Mouse (Mus musculus) kidney, postnatal 10 days (tissue): ENCODE data around the gene Exosc6.
"Not testable (repeated sequence)": the region's sequence is repeated elsewhere in the genome, so short reads cannot be mapped to it uniquely, and the experiment has no call there.

ENCODE experiments used
- DNase-seq: peaks from one replicate; pipeline ENCODE4 v3.0.0; 2021; ENCODE audit warnings: mixed read lengths

Gene Exosc6

DNA sequence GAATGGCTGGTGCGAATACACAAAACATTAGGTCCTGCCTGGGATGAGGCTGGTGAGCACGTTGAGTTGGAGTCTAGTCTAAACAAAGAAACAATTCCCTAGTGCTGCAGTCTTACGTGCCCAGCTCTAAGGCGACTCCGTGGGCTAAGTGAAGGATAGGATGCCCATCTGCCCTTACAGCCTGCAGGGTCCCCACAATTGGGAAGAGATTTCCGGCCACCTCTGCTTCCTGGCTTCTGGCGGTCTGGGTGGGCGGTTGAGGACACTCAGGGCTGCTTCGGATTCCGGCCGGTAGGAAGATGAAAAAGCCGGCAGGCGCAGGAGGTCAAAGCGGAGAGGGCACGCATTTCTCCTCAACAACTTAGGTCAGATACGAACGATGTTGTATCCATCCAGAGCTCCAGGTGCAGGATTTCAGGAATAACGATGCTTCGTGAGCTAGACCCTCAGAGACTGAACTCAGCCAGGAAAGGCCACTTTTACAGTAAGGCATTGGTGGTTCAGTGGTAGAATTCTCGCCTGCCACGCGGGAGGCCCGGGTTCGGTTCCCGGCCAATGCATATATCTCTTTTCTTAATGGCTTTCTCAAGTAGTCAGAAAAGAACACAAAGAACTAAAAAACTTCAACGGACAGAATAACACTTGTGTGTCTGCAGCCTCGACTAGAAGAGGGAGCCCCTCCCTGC, 6.1 kb downstream of the Exosc6 start:
- peak; percentile 91 for DNase-seq

DNA sequence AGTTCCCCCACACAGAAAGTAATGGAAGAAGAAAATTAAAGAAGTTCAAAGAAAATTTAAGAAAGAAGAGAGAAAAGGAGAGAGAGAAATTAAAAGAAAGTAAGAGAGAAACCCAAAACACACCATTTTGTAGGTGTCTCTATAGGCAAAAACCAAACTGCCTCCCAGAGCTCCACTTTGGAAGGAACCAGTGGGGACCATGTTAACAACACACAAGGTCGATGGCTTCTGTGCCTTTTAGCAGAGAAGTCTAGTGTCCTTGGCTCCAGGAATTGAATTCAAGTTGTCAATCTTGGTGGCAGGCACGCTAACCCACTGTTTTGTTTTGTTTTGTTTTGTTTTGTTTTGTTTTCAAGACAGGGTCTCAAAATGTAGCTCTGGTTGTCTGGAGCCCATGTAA, 6.8 kb downstream of the Exosc6 start:
- DNase-seq = no peak

DNA sequence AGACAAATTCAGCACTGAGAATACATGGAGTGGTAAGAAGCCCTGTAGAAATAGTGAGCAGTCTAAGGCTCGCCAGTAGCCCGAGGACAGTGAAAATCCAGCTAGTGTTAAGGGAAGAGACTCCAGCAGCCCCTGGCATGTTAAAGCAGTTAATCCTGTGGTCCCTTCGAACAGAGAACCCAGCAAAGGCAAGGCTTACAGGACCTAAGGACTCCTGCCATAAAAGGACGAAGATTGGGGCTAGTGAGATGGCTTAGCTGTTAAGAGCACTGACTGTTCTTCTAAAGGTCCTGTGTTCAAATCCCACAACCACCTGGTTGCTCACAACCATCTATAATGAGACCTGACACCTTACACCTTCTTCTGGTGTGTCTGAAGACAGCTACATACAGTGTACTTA, 10.2 kb downstream of the Exosc6 start:
- DNase-seq = no peak

DNA sequence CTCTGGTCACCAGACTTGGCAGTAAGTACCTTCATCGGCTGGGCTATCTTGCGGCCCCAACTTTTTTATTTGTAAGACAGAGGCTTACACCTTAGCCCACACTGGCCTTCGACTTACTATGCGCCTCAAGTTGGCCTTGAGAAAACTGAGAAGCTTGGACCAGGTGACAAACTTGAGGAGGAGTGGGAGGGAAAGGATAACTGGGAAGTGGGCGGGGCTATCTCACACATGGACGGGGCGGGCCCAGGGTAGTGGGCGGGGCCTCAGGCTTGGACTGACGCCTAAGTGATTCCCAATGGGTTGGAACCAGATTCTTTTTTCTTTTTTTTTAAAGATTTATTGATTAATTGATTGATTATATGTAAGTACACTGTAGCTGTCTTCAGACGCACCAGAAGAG, 11.3 kb downstream of the Exosc6 start:
- DNase-seq = peak; percentile 43

DNA sequence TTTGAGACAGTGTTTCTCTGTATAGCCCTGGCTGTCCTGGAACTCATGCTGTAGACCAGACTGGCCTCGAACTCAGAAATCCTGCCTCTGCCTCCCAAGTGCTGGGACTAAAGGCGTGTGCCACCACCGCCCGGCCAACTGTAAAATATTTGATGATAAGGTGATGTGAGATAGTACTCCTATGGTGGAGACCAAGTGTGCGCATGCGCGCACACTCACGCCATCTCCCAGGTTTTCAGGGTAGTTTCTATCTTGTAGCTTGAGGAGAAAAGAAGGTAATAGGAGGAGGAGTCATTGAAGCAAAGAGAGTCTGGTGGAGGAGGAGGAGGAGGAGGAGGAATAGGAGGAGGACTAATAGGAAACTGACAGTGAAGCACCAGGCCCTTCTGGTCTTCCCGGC, 12.5 kb downstream of the Exosc6 start:
- DNase-seq = not testable (repeated sequence)

DNA sequence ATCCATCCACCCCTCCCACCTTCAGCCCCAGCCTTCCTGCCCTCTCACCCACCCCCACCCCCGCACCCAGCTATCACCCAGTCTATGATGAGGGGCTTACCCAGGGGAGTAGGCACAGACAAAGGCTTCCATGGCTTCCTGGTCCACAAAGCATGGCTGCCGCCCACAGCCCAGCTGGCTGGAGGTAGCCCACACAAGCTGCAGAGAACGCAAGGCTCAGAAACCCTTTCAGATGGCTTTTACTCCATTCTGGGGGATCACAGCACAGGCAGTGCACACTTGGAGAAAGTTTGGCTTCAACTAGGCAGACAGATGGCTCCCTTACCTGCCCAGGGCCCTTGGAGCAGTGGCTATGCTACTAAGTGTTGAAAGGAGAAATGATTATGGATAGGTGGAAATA, 19.8 kb downstream of the Exosc6 start:
- no peak for DNase-seq

DNA sequence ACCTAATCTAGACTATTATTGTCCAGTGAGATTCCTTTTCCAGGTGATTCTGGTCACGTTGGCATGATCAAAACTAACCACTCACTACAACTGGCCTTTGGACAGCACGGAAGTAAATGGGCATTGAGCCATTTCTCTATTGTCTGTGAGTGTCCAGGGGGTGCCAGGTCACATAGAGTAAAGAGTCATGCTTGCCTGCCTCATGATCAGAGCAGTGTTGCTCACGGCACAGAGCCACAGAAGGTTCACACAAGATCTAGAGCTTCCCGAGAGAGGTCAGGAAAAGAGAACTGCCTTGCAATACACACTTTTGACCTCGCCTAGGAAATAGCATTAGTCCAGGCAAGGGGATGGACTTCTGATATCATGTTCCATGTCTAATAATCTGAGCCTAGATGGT, 23.3 kb downstream of the Exosc6 start:
- peak; percentile 24 for DNase-seq

DNA sequence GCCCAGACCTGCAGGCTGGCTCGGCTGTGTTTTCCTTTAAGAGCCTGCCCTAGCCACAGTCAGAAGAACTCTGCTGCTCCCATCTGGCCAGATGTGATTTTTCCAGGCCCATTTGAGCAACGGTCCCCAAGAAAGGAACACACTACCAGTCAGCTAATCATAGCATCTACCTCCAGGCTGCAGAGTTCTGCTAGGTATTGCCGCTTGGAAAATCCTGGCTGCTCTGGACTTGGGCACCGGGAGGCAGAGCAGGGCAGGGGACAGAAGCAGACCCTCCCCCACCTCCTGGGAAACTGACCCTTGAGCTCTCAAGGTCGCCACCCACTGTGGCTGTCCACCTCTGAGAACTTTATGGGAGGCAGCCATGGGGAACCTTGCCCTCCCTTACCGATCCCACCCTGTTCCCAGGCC, 23.7 kb downstream of the Exosc6 start:
- DNase-seq = peak; percentile 67

DNA sequence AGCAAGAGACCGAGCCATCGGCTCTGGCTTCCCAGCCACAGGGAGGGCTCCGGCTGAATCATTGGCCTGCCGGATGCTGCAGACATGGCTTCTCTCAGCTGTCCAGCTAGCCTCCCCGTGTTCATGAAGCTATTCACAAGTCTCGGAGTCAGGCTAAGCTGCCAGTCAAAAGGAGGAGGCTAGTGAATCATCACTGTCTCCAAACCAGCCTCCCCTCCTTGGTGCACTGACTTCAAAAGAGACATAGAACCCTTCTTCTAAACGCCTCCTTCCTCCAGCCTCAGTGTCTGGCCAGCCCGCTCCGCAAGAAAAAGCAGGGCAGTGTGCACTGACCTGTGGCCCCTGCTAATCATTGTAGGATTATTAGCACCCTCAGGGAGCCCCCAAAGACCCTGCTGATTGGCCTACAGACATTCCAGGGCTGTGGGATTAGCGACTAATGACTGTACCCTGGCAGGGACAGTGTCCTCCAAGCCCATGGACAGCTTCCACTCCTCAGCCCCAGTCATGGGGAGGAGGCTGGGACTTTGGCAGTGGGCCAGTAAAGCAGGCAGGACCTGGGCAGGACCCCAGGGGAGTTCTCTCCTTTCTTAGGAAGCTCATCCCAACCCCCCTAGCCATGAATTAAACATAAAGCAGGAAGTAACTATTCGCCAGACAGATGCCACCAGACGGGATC, 25.6 kb downstream of the Exosc6 start:
- peak; percentile 66 for DNase-seq

DNA sequence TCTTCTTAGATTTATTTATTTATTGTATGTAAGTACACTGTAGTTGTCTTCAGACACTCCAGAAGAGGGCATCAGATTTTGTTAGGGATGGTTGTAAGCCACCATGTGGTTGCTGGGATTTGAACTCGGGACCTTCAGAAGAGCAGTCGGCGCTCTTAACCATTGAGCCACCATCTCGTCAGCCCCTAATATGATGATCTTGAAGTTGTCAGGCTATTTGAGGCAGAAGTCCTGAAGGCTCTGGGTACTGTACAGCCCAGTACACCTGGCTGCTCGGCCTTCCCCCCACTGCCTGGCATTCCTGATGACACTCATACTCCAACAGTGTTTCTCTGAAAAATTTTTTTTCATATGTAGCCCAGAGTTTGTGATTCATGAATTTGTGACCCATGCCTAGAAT, 27.8 kb downstream of the Exosc6 start:
- not testable (repeated sequence) for DNase-seq

DNA sequence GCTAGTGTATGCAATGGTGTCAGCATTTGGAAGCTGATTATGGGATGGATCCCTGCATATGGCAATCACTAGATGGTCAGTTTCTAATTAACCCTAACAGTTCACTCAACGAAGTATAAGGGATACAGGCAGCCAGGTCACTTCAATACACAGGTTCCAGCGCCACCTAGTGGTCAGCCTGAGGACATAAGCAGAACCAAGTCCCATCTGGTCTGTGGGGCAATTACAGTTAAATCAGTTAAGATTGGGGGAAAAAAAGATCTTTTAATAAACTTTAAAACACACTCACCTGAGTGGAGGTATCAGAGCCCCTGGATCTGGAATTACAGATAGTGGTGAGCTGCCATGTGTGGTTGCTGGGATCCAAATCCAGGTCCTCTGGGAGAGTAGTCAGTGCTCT, 34.0 kb downstream of the Exosc6 start:
- DNase-seq = peak; percentile 84

DNA sequence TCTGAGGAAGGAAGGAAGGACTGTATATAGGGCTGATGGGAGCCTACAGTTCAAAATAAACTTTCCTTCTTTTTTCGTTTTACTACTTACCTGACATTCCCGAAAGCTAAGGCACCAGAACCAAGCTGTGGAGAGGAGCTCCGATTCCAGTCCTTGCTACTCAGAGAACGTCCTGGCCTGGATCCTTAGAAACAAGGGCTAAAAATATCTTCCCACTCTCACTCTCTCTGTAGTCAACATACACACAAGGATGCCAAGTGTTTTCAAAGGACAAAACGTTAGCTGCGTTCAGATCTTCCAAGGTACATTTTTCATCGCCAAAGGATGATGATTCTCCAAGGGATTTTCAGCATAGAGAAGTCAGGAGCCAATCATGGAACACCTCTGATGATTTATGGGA, 35.6 kb downstream of the Exosc6 start:
- no peak for DNase-seq

DNA sequence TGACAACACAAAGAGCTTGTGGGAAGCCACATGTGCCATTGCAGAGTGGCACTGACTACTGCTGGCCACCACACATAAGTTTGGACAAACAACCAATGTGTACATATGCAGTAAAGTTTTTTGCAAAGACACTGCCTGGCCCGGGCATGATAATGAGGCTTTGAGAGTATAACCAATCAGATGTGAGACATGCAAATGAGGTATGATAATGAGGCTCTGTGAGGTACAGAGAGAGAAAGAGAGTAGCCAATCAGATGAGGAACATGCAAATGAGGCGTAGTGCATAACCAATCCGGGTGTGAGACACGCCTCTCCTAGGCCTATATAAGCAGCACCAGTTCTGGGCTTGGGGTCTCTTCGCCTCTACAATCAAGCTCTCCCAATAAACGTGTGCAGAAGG, 36.2 kb downstream of the Exosc6 start, which contains the start of gene Clec18a:
TSS of gene Clec18a (minus strand) at position 101 of the 400 bp plus-strand sequence.
- DNase-seq = not testable (repeated sequence)

DNA sequence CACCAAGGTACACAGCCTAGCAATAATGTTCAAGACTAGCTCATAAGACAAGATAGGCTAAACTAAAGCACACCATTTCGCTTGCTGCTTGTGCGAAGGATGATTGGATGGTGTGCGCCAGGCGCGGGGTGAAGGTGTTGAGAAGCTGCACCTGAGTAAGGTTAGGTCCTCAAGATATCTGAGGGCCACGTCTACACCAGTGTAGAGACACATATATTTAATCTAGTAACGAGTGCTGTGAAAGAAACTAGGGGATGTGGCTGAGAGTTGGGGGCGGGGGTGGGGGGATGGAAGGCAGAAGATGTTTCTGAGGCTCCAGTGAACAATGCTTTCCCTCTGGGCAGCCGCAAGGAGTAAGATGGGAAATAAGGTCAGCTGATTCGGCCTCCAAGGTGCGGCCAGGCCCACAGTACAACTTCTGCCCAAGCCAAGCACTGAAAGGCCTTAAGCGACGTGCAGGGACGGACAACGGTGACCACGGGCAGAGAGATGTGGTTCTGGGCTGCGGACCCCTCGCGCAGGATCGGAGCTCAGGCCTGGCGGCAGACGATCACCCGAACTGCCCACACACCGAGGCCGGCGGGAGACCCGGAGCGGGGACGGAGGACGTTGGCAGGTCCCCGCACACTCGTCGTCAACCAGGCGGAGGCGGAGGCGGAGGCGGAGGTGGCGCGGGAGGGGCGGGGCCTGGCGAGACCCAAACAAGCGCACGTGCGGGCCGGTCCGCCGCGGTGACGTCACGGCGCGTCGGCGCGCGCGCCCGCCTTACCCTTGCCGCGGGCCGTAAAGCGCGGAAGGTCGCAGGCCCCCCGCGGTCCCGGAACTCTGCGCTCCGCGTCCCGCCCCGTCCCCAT, 38.0 kb downstream of the Exosc6 start, which contains the start of gene Pdpr:
TSS of gene Pdpr (plus strand) at position 766 of the 854 bp plus-strand sequence.
- DNase-seq = peak; percentile 97

DNA sequence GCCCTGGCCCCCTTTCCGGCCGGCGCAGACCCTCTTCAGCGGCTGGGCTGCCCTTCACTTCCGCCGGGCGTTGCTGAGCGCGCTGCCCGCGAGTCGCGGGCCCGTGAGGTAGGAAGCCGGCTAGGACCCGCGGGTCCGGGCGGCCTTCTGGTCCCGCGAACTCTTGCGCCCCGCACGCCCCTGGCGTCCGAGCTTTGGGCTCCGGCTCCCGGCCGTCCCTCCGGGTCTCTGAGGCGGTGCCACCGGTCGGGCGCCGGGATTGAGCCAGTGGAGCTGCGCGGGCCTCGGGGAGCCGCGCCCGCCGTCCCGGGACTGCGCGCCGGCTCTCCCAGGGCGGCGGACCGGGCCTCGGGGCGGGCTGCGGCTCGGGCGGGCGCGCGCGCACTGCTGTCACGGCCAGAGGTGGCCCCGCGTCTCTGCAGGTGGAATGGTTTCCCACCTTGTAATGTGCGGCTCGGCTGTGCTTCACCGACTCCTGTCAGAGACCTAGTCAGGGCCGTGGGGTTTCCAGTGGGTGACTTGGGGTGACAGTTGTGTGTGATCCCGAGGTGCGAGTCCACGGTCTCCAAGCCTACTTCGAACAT, 38.7 kb downstream of the Exosc6 start:
- peak; percentile 40 for DNase-seq
